Mouse (Mus musculus) T-helper 2 cell (primary cell): ENCODE results near the gene Cux2.

Experiments
- in situ Hi-C: fragments of 300-600 bp; cut with MboI, MseI; formaldehyde crosslinking; loops from one replicate; pipeline ENCODE4 v1.15.1; 2025; ENCODE audit warnings: high pct_unique_total_duplicates

Gene Cux2

GRCm38 (mm10) chr5:121838341-121839127 lies 211.4 kb downstream of the Cux2 start:
- in situ Hi-C loops: no loop called here

GRCm38 (mm10) chr5:121837441-121838340 lies 212.2 kb downstream of the Cux2 start, which contains the start of gene Sh2b3:
Gene Sh2b3, minus strand, starts transcription at chr5:121837646.
- in situ Hi-C loops: no loop called here

- in situ Hi-C loops: no loop called here
These were observed 213.0 kb downstream of the Cux2 start for GRCm38 (mm10) chr5:121836692-121837415.

DNA sequence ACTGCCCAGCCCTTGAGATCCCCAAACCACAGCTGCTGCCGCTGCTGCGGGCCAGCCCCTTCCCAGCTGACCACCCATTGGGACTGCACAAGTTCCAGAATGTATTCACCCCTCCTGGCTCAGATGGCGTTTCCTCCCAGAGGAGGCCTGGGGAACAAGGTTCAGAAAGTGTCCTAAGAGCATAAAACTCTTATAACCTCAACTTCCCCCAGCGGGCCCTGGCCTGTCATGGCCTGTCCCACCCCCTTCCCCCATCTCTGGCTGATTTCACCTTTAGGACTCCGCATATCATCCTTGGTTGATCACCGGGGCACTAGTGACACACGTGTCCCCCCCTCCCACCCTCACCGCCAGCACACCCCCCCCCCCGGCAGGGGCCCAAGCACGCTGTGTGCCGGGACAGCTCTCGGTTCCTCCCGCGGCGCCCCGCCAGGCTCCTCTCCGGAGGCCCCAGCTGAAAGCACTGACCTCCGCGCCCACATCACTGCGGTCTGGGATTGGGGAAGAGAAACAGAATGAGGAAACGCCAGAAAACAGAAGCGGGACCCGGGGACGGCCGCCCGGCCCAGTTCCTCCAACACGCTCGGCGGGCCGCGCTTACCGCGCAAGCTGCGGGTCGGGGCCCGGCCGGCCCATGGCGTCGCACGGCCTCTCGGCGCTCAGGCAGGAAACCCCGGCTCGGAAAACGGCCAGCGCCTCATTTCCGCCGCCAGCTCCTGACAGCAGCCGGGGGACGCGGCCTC lies 213.8 kb downstream of the Cux2 start:
- in situ Hi-C loops: no loop called here

DNA sequence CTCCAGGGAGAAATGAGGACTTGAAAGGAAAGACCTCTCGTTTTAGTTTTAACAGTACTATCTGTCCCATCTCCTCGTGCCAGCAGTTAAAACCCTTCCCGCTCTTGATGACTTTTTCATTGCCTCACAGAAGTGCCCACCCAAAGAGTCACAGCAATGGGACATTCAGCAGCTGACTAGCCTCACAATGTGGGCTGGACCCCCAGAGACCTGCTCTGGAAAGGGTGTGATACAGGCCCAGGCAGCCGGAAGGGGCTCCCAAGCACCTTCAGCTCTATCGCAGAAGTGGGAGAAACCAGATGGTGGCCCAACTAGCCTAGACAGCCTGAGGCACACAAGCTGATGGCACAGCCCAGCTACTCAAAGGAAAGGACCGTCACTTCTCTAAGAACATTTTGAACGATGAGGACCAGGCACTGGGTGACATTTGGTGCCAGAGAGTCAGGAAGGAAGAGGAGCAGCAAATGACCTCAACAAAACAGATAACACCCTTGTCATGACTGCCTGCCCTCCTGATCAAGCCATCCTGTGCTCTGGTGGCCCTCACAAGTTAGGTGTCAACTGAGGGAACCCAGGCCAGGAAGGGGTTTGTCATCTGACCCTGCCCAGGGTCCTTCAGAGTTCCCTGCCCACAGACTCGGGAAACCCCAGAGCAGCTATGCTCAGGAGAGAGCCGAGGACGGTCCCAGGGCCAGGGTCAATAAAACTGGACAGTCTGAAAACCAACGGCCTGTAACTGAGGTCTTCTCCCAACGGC lies 214.7 kb downstream of the Cux2 start:
- in situ Hi-C loops: no loop called here

GRCm38 (mm10) chr5:121834241-121834606 lies 215.7 kb downstream of the Cux2 start:
- in situ Hi-C loops: no loop called here

DNA sequence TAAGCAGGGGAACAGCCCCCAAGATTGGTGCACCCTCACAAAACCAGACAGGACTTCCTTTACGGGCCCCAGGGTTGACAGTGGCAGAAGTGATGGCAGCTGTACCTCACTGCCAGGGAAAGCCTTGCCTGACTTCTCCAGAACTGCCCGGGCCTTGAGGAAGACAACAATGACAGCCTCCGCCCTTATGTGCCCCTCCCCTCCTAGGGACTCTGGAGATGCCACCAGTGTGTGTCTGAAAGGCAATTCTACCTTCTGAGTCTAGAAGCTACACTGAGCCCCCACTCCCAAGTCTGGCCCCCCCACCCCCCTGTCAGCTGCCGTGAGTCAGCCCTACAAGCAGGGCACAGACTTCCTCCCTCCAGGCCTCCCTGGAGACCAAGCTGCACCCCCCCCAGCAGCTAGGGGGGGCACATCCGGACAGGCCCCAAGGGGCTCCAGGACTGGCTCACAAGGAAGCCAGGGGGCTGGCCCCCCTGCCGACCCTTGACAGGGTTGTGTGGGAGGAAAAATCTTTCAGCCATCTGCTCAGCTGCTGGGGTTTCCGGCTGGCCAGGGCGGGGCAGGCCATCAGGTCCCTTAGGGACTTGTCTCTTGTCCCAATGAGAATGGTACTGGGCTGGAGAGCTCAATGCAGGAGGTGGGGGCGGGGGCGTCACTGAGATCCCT lies 216.2 kb downstream of the Cux2 start:
- in situ Hi-C loops: no loop called here

DNA sequence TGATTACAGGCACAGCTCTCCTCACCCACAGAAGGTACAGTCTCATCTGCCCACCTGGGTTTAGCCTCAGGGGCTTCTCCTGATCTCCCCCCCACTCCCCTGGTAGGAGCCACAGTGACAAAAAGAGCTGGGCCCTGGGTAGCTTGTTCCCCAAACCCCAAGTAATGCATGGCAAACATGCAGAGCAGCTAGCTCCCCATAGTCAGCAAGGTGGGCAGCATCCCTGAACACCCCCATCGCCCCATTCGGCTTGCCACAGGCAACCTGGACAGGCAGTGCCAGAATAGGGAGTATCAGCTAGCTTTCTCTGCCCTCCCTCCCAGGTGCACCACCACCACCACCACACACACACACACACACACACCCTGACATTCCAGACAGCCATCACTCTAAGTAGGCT lies 216.7 kb downstream of the Cux2 start:
- in situ Hi-C loops: no loop called here

- in situ Hi-C loops: no loop called here
These were observed 217.3 kb downstream of the Cux2 start for GRCm38 (mm10) chr5:121832376-121833155.

DNA sequence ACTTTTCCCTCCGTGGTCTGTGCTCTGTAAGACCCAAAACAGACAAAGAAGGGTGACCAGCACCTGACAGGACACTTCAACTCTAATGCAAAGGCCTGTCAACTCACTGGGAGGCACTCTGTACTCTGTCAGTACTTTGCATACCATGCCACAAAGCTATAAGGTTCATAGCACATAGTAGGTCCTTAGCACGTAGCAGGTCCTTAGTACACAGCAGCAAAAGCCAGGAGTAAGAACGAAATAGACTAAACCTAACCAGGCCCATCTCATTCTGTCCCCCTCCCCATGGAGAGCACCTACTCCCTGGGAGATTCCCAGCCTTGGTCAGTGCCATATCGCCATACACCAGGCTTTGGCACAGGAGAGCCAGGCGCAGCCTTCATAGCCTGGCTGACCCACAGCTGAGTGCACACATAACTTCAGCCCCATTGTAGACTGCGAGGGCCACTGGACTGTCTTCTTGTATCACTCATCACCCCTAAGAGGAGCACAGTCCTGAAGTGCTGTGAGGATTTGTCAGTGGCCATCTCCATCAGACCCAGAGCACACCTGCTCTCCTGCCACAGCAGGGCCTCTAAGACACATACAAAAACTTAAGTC lies 218.8 kb downstream of the Cux2 start:
- in situ Hi-C loops: no loop called here

- in situ Hi-C loops: no loop called here
These were observed 221.1 kb downstream of the Cux2 start for GRCm38 (mm10) chr5:121828491-121829432.

DNA sequence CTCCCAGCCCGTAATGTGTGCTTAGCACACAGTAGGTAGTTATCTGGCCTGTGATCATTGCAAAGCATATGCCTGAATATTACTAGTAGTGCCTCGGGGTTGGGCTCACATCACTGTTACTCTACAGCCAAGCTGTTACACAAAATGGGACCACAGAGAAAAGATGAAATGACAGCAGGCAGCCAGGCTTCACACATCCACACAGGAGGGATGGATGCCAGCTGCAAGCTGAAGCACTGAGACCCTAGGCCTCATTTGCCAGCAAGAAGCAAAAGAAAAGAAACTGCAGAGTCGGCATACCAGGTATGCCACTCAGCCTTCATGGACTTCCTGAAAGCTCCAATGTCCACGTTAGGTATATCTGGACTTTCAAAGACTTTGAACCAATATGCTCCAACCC lies 222.0 kb downstream of the Cux2 start:
- in situ Hi-C loops: no loop called here

DNA sequence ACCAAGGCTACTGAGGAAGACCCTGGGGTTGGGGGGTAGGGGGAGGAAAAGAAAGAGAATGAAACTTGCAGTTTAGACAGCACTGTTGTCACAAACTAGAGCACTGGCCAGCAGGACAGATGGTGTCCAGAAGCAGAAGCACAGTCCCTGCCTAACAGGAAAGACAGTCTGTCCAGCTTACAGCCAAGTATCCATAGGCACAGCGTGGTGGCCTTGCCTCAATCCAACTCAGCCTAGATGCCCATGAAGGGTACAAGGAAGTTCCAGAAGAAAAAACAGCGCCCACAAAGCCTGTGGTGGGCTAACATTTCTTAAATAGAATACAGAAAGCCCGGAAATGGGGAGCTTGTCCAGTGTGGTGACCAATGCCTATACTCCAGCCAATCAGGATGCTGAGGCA lies 224.3 kb downstream of the Cux2 start:
- in situ Hi-C loops: no loop called here

DNA sequence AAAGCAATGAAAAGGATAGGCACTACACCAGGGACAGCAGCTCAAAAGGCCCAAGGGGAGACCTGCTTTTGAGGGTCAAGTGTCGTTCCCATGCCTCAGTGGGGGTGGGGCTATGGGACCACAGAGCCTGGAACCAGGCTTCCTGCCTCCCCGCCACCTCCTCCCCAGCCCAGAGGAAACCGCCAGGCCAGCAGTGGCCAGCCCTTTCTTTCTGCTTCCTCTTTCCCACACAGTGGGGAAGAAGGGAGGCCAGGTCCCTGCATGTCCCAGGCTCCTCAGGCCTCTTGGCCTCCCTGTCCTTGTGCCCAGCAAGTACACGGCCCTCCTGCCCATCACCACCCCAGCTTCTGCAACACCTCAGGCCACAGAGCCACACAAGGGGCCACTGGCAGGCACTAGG lies 225.8 kb downstream of the Cux2 start:
- in situ Hi-C loops: no loop called here

GRCm38 (mm10) chr5:121823668-121824067 lies 226.2 kb downstream of the Cux2 start:
- in situ Hi-C loops: no loop called here

DNA sequence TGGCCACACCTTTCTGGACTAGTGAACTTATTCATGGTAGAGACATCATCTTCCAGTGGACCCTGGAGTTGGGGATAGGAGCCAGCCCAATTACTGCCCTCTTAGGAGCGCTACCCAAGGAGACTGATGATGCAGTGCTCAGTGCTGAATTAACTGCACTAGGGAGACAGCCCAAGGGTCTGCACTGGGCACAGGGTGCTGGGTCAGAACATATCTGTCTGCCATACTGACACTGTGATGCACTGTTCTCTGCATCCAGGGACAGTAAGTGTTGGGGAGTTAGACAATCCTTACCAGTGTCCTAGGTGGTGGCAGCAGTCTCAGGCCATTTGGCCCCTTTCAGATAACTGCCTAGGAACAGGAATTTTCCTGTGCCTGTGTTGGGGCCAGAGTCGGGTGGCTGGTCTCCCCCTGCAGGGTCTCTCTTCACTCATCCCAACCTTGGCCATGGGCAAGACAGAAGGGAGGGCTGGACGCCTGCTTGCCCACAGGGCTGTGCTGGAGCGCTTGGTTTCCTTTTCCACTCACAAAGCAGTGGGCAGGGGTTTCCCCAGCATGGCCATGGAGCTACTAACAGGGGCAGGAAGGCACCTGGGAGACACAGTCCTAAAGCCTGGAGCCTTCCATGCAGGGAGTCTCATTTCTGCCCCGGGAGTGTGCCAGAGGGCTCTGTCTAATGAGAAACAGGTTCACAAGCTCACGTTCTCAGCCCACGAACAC lies 227.0 kb downstream of the Cux2 start:
- in situ Hi-C loops: no loop called here

- in situ Hi-C loops: no loop called here
These were observed 228.3 kb downstream of the Cux2 start for GRCm38 (mm10) chr5:121821552-121821951.
